Mouse (Mus musculus) kidney, adult 8-10 months (tissue): ENCODE measurements at regions not wholly inside any gene's neighbourhood (a gene's known extent, or its start where the extent isn't known, plus 50 kb on each side); places are given as distances from the start of the nearest gene placed in this dataset.
"Not testable (repeated sequence)": the region's sequence is repeated elsewhere in the genome, so short reads cannot be mapped to it uniquely, and the experiment has no call there.

ENCODE experiments used
- DNase-seq, 2 experiments: peaks; one replicate each; pipeline ENCODE4 v3.0.0; 2022

GRCm38 (mm10) chr10:15321480-15321879, 603.5 kb upstream of the Gje1 start:
- no peak for DNase-seq

DNA sequence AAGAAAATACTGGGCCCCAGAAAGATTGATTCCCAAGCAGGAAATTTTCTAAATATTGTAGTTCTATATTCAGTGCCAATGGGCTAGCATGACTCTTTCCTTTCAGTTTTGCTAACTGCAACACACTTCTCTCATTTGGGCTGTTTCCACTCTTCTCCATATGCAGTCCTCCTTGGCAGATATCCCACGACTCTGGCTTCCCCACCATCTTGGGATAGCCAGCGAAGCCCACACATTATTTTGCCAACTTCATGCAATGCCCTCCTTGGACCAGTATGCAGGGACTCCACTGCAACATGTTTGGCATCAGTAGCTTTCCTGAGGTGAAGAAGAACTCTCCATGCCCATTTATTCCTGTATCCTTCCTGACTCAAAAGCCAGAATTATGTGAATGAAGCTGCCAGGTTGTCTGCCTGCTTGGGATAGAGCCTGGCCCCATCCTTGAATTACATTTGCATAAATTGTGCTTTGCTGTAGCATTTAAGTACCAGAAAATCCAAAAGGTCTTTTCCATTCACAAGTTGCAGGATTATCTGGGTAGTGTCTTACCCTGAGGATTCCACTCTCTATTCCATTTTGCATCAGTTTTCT, 599.1 kb upstream of the Gje1 start:
- DNase-seq: no peak

DNA sequence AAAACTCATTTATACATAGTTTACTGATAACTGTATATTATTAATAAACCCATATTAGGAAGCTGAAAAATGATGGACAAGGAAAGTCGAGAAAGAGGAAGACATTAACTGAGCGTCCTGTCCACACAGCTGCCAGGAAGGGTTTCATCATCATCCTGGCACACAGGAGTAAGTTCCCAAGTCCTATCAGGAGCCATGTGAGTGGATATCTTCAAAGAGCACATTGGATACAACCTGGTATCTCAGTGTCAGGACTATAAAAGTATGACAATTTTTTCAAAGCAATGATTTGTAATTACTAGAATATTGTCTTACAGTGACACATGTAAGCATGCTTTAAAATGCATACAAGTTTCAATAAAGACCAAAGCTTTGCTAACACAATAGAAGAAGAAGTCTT, 592.6 kb upstream of the Gje1 start:
- DNase-seq: no peak

DNA sequence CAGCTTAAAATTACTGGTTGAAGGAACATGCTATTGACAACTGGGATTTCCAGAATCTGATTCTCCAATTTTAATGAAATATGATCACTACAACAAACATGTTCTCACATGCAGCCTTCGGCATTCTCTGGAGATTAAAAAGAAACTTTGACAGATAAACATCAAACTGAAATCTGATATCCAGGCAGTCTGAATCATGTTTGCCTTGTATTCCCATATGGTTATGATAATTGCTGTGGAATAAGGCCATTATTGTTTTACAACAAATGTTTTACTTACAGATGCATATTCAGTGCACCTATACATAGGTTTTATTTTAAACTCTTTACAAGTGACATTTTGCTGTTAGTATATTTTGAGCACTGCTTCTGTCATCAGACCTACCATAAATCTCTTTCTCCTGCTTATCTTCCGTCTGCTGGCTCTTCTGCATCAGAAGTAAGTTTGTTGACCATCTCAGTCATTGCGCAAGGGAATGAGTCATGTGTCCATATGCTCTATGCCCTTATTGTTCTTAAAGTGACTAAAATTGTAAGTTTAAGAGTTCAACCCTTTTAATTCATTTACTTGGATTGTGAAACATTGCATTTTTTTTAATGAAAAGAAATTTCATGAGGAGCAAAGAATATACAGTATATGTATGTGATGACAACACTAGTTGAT, 587.9 kb upstream of the Gje1 start:
- DNase-seq: no peak

GRCm38 (mm10) chr10:15300199-15301085, 582.4 kb upstream of the Gje1 start:
- peak; percentile 40 to 74 for DNase-seq

DNA sequence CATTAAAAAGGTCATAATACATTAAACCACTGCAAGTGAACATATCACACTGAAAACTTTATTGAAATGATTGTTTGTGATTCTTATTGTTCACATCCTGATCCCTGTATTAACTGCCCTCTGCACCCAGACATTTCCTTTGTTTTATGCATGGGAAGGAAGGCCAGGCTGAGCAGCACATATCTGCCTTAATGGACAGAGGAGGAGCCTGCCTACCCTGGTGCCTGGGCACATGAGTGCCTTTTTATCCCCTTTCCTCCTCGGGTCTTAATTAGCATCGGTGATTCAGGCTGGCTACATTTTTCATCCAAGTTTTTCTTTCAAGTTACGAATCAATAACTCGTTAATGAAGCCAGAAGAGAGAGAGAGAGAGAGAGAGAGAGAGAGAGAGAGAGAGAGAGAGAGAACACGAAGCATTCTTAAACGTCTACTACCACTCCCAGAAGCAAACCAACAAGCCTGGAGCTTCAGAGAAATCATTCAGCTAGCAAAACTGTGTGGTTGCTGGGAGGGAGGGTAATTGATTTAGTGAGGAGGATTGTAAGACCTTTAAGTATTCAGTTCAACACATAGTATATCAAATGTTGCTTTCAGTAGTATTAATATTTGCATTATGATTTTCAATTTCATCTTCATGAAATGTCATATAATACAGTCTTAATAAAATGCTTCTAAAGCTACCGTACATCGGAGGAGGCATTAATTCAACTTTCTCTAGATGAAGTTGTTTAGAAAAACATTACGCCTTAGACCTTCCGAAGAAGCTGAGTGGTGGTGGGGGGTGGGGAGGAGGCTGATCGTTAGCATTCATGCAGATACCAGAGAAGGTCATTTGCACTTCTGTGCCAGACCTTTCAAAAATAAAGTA, 581.6 kb upstream of the Gje1 start:
- no peak for DNase-seq

- DNase-seq: no peak
Observed at GRCm38 (mm10) chr10:15297257-15297656, 579.2 kb upstream of the Gje1 start.

DNA sequence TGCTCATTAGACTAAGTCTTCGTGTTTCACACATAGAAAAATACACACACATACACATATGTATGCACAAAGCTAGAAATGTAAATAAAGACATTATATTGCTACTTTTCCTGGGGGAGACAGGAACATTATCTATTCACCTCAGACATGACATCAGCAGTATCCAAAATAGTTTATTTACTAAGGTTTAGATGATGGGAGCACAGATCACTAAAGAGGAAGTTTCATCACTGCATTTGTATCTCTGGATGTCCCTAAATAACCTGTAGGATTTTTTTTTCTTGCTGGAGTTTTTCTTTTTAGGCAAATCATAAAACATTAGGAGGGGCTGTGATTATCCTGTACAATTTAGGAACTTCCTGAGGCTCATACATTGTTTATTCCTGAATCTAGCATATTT, 576.1 kb upstream of the Gje1 start:
- no peak for DNase-seq

- DNase-seq: not testable (repeated sequence)
Observed at GRCm38 (mm10) chr10:15263337-15263736, 545.3 kb upstream of the Gje1 start.

- DNase-seq: not testable (repeated sequence)
Observed at GRCm38 (mm10) chr10:15262282-15262681, 544.3 kb upstream of the Gje1 start.

DNA sequence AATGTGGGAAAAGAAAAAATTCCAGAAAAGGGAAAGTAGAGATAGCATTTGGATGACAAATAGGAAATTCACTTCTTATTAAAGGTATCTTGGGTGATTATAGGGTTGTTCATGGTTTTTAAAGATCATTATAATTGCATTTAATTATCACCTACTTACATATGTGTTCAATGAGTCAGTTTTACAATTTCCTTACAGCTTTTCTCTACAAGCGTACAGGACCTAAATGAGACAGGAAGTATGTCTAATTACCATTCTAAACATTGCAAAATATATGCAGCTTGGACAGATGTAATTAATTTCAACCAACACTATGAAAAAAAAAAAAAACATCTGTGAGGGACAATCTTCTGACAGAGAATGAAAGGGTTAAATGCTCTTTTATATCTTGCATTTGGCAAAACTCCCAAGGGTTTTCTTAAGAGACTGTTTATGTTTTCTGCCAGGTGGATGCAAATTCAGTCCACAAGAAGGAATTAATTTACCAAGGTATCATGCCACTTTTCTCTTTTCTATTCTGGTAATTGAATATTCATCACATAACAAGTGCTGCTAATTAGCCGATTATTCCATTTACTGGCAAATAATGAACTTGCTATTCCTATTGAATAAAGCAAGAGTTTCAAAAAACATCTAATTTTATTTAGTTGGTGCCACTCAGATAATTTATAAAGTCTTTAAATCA, 531.5 kb upstream of the Gje1 start:
- DNase-seq: no peak

GRCm38 (mm10) chr10:15248899-15249298, 530.9 kb upstream of the Gje1 start:
- no peak for DNase-seq

DNA sequence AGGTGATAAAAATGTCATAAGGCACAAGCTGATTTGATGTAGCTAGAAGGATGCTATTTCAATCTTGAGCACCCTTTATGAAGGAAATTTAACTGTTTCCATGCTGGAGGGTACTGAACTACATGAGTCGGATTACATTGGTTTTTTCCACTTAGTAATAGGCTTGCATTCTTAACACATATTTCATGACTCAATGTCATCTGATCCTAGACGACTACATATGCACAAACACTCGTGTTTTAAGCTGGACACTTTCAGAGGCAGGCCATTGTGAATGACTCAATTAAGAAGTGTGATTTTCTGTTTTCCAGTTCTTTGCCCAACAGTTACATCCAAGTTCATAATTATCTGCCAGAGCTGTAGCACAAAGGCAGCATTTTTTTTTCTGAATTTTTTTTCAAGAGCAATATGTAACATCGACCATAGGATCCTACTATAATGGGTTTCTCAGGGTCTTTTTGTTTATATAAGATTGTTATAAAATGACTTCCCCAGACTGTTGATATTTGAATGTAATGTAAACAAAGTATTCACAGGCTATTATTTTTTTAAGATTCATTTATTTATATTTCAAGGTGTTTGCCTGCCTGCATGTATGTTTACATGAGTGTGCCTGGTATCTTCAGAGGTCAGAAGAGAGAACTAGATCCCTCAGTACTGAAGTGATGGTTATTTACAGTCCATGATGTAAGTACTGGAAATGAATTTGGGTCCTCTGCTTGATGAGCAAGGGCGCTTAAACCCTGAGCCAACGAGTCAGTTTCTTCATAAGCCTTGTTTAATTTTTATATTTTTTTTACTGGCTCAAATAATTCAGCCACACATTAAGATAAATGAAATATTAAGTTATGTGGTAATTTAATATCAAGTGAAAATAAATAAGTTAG, 526.6 kb upstream of the Gje1 start:
- no peak for DNase-seq

DNA sequence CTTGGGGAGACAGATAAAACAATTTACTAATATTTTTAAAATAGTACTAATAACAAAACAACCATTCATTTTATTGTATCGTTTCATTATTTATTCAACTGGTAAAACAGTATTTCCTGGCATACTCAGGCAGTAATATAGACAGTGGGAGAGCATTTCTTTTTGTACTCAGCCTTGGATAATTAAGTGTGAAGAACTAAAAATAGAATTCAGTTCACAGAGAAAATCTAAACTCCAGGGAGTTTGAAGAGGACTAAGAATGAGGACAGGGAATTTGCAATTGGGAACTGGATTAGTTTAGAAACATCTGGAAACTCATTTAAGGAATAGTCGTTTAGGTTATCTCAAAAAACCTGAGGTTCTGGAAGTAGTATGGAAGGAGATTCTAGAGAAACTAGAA, 525.4 kb upstream of the Gje1 start:
- no peak for DNase-seq

DNA sequence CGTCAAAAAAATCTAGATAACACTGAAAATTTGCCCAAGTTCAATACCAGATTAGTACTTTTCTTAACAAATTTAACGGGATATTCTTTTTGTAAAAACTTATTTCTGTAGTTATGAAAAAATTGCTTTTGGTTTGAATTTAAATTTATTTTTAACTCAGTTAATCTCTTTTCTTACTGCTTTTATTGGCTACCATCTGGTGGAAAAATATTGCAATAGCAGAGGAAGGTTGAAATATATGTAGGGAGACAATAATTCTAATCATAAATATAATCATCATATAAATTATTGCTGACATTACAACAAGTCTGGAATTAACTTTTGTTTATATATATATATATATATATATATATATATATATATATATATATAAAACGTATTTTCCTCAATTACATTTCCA, 500.9 kb upstream of the Gje1 start:
- no peak for DNase-seq

GRCm38 (mm10) chr10:15179585-15179984, 461.6 kb upstream of the Gje1 start:
- DNase-seq: no peak

- no peak for DNase-seq
Observed at GRCm38 (mm10) chr10:15174421-15174820, 456.4 kb upstream of the Gje1 start.

DNA sequence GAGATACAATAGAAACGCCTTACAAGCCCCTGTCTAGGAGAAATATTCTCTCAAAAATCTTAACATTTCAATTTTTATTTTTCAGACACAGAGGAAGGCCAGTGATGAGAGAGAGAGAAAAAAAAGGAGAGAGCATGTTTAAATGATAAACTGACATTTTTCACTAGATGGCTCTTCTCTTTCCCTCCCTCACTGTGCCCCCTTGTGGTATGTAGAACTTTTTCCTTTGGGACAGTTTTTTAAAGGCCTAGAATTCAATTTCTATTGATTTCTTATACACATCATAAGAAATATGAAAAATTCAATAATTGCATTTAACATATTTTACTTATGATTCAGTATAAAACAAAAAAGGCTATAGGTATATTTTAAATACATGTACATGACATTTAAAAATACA, 454.5 kb upstream of the Gje1 start:
- DNase-seq: no peak

- no peak for DNase-seq
Observed at GRCm38 (mm10) chr10:15140703-15141102, 422.7 kb upstream of the Gje1 start.
